Mouse (Mus musculus): ENCODE measurements at regions not wholly inside any gene's neighbourhood (a gene's known extent, or its start where the extent isn't known, plus 50 kb on each side); places are given as distances from the start of the nearest gene placed in this dataset.

GRCm38 (mm10) chr9:59096551-59097268 is 60.5 kb upstream of the Neo1 start:
- no peak for TF ChIP-seq CTCF (IDR thresholded peaks at IDR 0.05; ENCODE audit: extremely low read depth, insufficient read length, insufficient replicate concordance, low read depth, low read length)
- no peak for TF ChIP-seq POLR2A (IDR thresholded peaks at IDR 0.05; ENCODE audit: low read depth, low read length)

All from small intestine, adult 2 months (tissue).